Mouse (Mus musculus) cerebellum, adult 2 months (tissue): ENCODE measurements at regions not wholly inside any gene's neighbourhood (a gene's known extent, or its start where the extent isn't known, plus 50 kb on each side); places are given as distances from the start of the nearest gene placed in this dataset.

ENCODE experiments used
- DNase-seq, 2 experiments: peaks; one replicate each; pipeline ENCODE4 v3.0.0; 2021
- H3K27ac ChIP-seq: fragments of 200-500 bp; 2 replicates; pipeline ENCODE4 v1.5.1; 2012; ENCODE audit warnings: low read length, control low read depth, inconsistent platforms; ENCODE audit not compliant: insufficient read depth
- H3K27me3 ChIP-seq: fragments of 200-500 bp; 2 replicates; pipeline ENCODE4 v1.6.1; 2012; ENCODE audit warnings: inconsistent platforms, mild to moderate bottlenecking, low read length, moderate library complexity; ENCODE audit not compliant: control insufficient read depth, insufficient read depth
- H3K4me1 ChIP-seq: fragments of 200-500 bp; 2 replicates; pipeline ENCODE4 v1.6.1; 2011; ENCODE audit warnings: low read length; ENCODE audit not compliant: control insufficient read depth, insufficient read depth
- H3K4me3 ChIP-seq: fragments of 200-500 bp; replicated peaks from 2 replicates; pipeline ENCODE3; 2011; ENCODE audit warnings: mild to moderate bottlenecking, low read depth, low read length, control low read depth; ENCODE audit not compliant: insufficient read depth
- CTCF ChIP-seq: fragments of 200-500 bp; IDR thresholded peaks from 2 replicates; pipeline ENCODE4 v1.5.1; 2011; ENCODE audit warnings: low read depth, mild to moderate bottlenecking, control low read depth, low read length, moderate library complexity, borderline replicate concordance; ENCODE audit not compliant: insufficient read depth
- POLR2A ChIP-seq: fragments of 200-500 bp; IDR thresholded peaks from 2 replicates; pipeline ENCODE4 v1.6.1; 2011; ENCODE audit warnings: low read length, control low read depth, borderline replicate concordance; ENCODE audit not compliant: insufficient read depth
- WGBS: fragments of 180-500 bp; shearing (Covaris S2); methylation state at CpG from one replicate; pipeline ENCODE4 v1.1.7; 2018; 5-methylcytosine and 5-hydroxymethylcytosine counted together

DNA sequence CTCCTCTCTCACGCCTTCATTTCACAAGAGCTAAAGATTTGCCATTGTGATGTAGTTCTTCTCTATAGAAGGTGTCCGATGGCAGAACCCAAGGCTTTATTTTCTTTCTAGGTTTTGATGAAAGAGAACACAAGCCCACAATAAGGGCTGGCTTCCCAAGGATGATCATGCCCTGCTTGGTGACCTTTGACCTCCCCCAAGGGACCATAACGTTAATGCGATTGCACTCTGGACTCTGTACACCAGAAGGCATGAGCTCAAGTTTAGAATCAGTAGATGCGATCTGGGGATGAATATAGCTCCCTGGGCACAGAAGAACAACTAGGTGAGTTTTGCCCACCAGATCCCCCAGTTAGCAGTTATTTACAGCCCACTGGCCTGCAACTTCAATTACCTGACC, 150.7 kb downstream of the Nrip1 start:
- Histone ChIP-seq H3K4me1 (no peaks in the 10 kb centered on the region; the same call in 1 of the 2 replicates), H3K4me3 (no peak overlapping the region), H3K27me3 (no peaks in the 10 kb centered on the region), H3K27ac (no peak overlapping the region)
- no peak for TF ChIP-seq CTCF
- no peak for TF ChIP-seq POLR2A
- no peak for DNase-seq
- WGBS = 79% methylated on average over 5 of the region's 5 CpGs

DNA sequence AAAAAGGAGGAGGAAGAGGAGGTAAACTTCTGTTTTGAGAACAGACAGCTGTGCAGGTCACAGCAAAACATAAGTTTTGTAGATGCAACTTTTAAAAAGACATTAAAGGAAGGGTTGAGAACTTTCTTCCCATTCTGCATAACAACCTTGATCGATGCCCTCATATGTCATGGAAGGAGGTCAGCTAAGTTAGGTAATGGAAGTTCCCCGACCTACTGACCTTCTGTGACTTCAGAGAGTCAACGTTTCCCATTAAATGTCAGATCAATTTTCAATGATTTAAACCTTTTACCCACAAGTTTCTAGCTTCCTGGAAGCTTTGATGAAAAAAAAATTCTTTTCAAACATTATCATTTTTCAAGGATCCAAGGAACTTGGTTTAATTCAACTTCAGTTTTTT, 153.2 kb downstream of the Nrip1 start:
- Histone ChIP-seq H3K4me3 (no peak overlapping the region), H3K4me1 (peaks cover 4% of the 10 kb centered on the region; the same call in 1 of the 2 replicates), H3K27ac (no peak overlapping the region), H3K27me3 (no peaks in the 10 kb centered on the region)
- no peak for TF ChIP-seq CTCF
- no peak for TF ChIP-seq POLR2A
- WGBS = 92% methylated on average over 3 of the region's 3 CpGs
- no peak for DNase-seq

DNA sequence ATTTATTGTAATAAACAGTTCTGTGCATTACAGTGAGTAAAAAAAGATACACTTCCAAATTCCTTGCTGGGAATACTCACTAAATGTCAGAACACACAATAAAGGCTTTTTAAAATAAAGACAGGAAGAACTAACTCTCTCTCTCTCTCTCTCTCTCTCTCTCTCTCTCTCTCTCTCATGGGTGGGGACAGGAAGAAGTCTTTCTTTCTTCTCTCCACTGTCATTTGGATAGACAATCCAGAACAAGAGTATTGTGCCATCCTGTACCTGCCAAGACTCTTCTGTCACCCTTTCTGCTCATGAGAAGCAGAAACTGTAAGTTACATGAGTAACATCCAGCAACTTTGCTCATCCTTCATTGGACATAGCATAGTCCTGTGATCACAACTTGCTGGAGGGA, 154.4 kb downstream of the Nrip1 start:
- Histone ChIP-seq H3K4me1 (peaks cover 4% of the 10 kb centered on the region; the same call in 1 of the 2 replicates), H3K27me3 (no peaks in the 10 kb centered on the region), H3K4me3 (no peak overlapping the region), H3K27ac (no peak overlapping the region)
- TF ChIP-seq POLR2A = no peak
- TF ChIP-seq CTCF = no peak
- DNase-seq = no peak

DNA sequence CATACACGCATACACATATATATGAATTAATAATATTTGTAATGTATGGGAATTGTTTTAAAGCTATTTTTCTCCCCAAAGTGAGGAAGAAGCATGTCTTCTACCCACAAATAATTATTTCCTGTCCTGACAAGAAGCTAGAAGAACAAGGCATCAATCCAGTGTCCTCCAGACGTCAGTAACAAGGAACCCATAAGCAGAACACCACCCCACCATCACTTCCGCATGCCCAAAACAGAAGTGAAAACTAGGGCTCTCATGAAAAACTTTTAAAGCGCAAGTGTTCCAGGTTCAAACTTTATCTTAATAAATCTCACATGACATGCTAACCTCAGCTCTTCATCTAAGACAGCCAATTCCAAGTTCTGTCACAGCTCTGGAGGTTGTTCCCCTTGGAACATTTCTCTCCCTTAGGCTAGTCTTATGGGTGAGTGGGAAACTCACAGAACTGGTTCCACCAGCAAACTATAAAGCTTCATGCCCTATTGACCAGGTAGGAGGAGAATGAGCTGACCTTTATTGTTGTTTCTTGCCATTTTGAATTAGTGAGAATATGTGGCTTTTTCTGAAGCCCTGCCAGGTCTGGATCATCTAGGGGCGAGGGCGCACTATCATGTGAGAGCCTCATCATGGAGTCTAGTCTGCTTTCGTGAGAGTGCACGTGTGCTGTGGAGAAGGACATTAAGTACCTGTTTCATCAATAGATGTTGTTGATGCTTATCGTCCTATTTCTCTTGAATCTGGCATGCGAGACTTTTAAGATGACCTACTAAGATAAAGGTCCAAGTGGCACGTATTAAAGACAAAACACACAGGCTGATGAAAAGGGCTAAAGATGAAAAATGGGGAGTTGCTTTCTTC, 155.1 kb downstream of the Nrip1 start:
- TF ChIP-seq CTCF = no peak
- TF ChIP-seq POLR2A = no peak
- H3K27ac ChIP-seq = no peak overlapping the region
- H3K4me1 ChIP-seq = peaks cover 4% of the 10 kb centered on the region; the same call in 1 of the 2 replicates
- WGBS = 95% methylated on average over 11 of the region's 11 CpGs
- no peak for DNase-seq
- H3K27me3 ChIP-seq = no peaks in the 10 kb centered on the region
- H3K4me3 ChIP-seq = no peak overlapping the region

DNA sequence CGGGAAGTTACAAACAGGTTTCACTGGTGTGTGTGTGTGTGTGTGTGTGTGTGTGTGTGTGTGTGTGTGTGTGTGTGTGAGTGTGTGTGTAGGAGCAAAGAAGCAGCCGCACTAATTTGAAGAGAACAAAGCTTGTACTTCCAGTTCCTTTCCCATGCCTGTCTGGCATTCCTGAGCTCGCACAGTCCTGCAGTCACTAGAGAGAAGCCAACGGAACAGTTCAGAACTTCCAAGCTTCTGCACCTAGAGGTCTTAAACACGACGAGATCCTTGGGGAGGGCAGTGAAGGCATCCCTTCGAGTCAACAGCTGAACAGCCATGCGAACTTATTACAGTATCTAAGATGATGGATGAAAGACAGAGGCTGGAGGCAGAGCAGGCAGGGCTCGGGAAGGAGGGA, 157.4 kb downstream of the Nrip1 start:
- no peak for DNase-seq
- H3K4me3 ChIP-seq = no peak overlapping the region
- peaks cover 4% of the 10 kb centered on the region; the same call in 1 of the 2 replicates for H3K4me1 ChIP-seq
- TF ChIP-seq CTCF (no peak), POLR2A (no peak)
- WGBS = 62% methylated on average over 9 of the region's 9 CpGs
- H3K27ac ChIP-seq = no peak overlapping the region
- no peaks in the 10 kb centered on the region for H3K27me3 ChIP-seq

DNA sequence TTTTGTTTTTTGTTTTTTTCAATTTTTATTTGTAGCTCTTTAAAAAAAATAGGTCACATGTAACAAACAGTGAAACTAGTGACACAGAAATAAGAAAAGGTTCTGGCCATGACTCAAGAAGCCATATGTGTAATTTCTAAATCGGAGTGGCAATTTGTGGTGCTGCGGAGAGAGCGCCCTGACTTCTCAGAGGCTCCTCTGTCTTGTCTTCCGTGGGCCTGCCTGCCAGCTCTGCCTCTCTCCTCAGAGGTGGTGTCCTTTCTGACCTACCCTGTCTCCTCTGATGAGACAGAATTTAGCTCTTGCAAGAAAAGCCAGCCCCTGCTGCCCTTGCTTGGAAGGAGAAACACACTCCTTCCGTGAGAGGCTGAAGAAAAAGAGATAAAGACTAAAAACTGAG, 158.1 kb downstream of the Nrip1 start:
- 25% methylated on average over 5 of the region's 5 CpGs for WGBS
- TF ChIP-seq POLR2A (no peak), CTCF (no peak)
- H3K27me3 ChIP-seq = no peaks in the 10 kb centered on the region
- peak; percentile 33 to 44 for DNase-seq
- no peak overlapping the region for H3K4me3 ChIP-seq
- peaks cover 4% of the 10 kb centered on the region; the same call in 1 of the 2 replicates for H3K4me1 ChIP-seq
- H3K27ac ChIP-seq = no peak overlapping the region

DNA sequence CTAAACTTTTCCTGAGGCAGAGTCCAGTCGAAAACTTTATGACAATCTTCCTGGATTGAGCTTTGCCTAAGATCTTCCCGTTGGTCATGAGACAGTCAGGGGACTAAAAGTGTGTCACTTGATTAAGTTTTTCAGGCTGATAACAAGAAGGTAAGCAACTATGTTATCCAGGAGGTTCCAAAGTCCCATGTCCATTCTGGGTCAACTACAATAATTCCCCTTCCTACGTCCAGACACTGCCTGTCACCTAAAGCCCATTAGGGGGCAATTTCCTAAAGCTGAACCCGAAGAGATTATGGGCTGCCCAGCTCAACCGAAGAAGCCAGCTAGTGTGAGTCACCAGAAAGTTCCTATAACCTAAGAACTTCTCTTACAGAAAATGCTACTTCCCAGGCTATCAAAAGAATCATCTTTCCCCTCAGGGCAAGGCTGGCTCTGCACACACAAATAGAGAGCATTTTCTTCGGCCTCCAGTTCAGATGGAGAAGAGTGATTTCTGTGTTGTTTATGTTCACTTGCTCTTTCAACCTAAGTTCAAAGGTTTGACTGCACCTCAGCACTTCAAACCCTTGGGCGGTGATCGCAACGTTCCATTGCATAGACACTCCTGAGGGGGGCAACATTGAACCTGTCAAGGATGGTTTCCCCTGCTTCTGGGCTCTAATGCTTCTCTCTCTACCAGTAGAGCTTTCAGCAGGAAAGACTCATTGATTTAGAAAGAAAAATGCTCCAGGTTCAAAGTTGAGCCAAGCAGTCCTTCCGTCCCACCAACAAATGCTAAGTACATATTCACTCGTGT, 171.7 kb downstream of the Nrip1 start:
- no peaks in the 10 kb centered on the region for H3K4me1 ChIP-seq
- H3K4me3 ChIP-seq = no peak overlapping the region
- peak; percentile 64 to 66 for DNase-seq
- H3K27me3 ChIP-seq = no peaks in the 10 kb centered on the region
- TF ChIP-seq POLR2A = no peak
- TF ChIP-seq CTCF = peak; percentile 80
- H3K27ac ChIP-seq = no peak overlapping the region
- WGBS = 61% methylated on average over 11 of the region's 11 CpGs
